Mouse (Mus musculus) thymus, adult 18-20 months (tissue): ENCODE data around the gene Nelfe.
"Not testable (repeated sequence)": the region's sequence is repeated elsewhere in the genome, so short reads cannot be mapped to it uniquely, and the experiment has no call there.

Source experiments
- DNase-seq, 2 experiments: peaks; one replicate each; pipeline ENCODE4 v3.0.0; 2022; ENCODE audit warnings: mixed read lengths in 2 of 2

The Nelfe gene

GRCm38 (mm10) chr17:34849722-34850516 lies at the start of gene Nelfe, which contains the start of gene Skiv2l:
TSS of gene Nelfe (plus strand) at chr17:34850391.
TSS of gene Skiv2l (minus strand) at chr17:34850210.
- peak; percentile 97 for DNase-seq

GRCm38 (mm10) chr17:34800781-34801305 lies 49.3 kb upstream of the Nelfe start:
- DNase-seq, result not testable (repeated sequence)

- not testable (repeated sequence) for DNase-seq
Measured at GRCm38 (mm10) chr17:34802756-34803155, 47.4 kb upstream of the Nelfe start.

- DNase-seq, result not testable (repeated sequence)
Measured at GRCm38 (mm10) chr17:34803367-34803766, 46.8 kb upstream of the Nelfe start.

- DNase-seq, result not testable (repeated sequence)
Measured at GRCm38 (mm10) chr17:34804301-34804700, 45.9 kb upstream of the Nelfe start, which contains the start of gene Cyp21a1. TSS of gene Cyp21a1 (minus strand) at chr17:34804561.

- no peak for DNase-seq
Measured at GRCm38 (mm10) chr17:34804871-34805562, 45.2 kb upstream of the Nelfe start.

- DNase-seq, result no peak
Measured at GRCm38 (mm10) chr17:34807176-34807575, 43.0 kb upstream of the Nelfe start.

GRCm38 (mm10) chr17:34808599-34809205 lies 41.5 kb upstream of the Nelfe start:
- no peak for DNase-seq

- DNase-seq, result not testable (repeated sequence)
Measured at GRCm38 (mm10) chr17:34810411-34810810, 39.8 kb upstream of the Nelfe start.

- not testable (repeated sequence) for DNase-seq
Measured at GRCm38 (mm10) chr17:34810811-34811210, 39.4 kb upstream of the Nelfe start.

- no peak for DNase-seq
Measured at GRCm38 (mm10) chr17:34811275-34811674, 38.9 kb upstream of the Nelfe start.

- DNase-seq, result not testable (repeated sequence)
Measured at GRCm38 (mm10) chr17:34813747-34814146, 36.4 kb upstream of the Nelfe start.

GRCm38 (mm10) chr17:34814818-34815370 lies 35.3 kb upstream of the Nelfe start:
- no peak for DNase-seq

GRCm38 (mm10) chr17:34830776-34831175 lies 19.4 kb upstream of the Nelfe start:
- not testable (repeated sequence) for DNase-seq

GRCm38 (mm10) chr17:34836155-34836855 lies 13.9 kb upstream of the Nelfe start:
- DNase-seq, result no peak

GRCm38 (mm10) chr17:34836856-34837221 lies 13.4 kb upstream of the Nelfe start, which contains the start of the genes Stk19 and Dxo:
TSS of gene Stk19 (minus strand) at chr17:34836945.
TSS of gene Dxo (plus strand) at chr17:34837019.
- peak; percentile 89 to 92 for DNase-seq

GRCm38 (mm10) chr17:34837464-34838324 lies 12.5 kb upstream of the Nelfe start:
- DNase-seq, result peak in 1 of 2 experiments; percentile 33

GRCm38 (mm10) chr17:34838785-34839184 lies 11.4 kb upstream of the Nelfe start:
- no peak for DNase-seq

- DNase-seq, result no peak
Measured at GRCm38 (mm10) chr17:34840736-34841307, 9.4 kb upstream of the Nelfe start.

GRCm38 (mm10) chr17:34844884-34845283 lies 5.3 kb upstream of the Nelfe start:
- DNase-seq, result no peak

GRCm38 (mm10) chr17:34847192-34847591 lies 3.0 kb upstream of the Nelfe start:
- no peak for DNase-seq
